Mouse (Mus musculus) neural tube, embryonic 12.5 days (tissue): ENCODE measurements around the gene Crabp2. TPM values are rescaled to one million over a fixed set of nuclear protein-coding genes. Genes with fewer than 3 reads are reported as not detected.
A peak's percentile ranks its signal among the peaks of the same experiment; 100 is the strongest.

Source experiments
- ATAC-seq: fragments of 200-750 bp; cut with Nextera tagmentation; 2 replicates; pipeline ENCODE4 v1.8.0; 2017; ENCODE audit warnings: low read depth, mild to moderate bottlenecking, moderate TSS enrichment, moderate library complexity; ENCODE audit not compliant: low FRiP score
- H3K27ac ChIP-seq: fragments of 300-500 bp; sonication (generic); 2 replicates; pipeline ENCODE4 v1.5.1; 2016
- H3K27me3 ChIP-seq: fragments of 300-500 bp; sonication (generic); replicated peaks from 2 replicates; pipeline ENCODE4 v1.6.1; 2016; ENCODE audit warnings: mild to moderate bottlenecking
- H3K36me3 ChIP-seq: fragments of 300-500 bp; sonication (generic); 2 replicates; pipeline ENCODE4 v1.6.1; 2016; ENCODE audit warnings: mild to moderate bottlenecking
- H3K4me1 ChIP-seq: fragments of 300-500 bp; sonication (generic); 2 replicates; pipeline ENCODE4 v1.6.1; 2016
- H3K4me2 ChIP-seq: fragments of 300-500 bp; sonication (generic); replicated peaks from 2 replicates; pipeline ENCODE4 v1.6.1; 2016; ENCODE audit warnings: mild to moderate bottlenecking
- H3K4me3 ChIP-seq: fragments of 300-500 bp; sonication (generic); 2 replicates; pipeline ENCODE4 v1.5.1; 2016
- H3K9ac ChIP-seq: fragments of 300-500 bp; sonication (generic); 2 replicates; pipeline ENCODE4 v1.6.1; 2016; ENCODE audit warnings: mild to moderate bottlenecking
- H3K9me3 ChIP-seq: fragments of 300-500 bp; sonication (generic); 2 replicates; pipeline ENCODE4 v1.6.1; 2016; ENCODE audit warnings: mild to moderate bottlenecking
- WGBS: fragments of 180-500 bp; shearing (Covaris S2); methylation state at CpG from one replicate; pipeline ENCODE4 v1.1.7; 2016; 5-methylcytosine and 5-hydroxymethylcytosine counted together
- polyA plus RNA-seq: library from polyadenylated mRNA; unstranded; fragments of >200 nt; fragmentation: Nextera tagmentation; extraction: Ambion mirVana; gene quantifications from 2 replicates; pipeline ENCODE4 v1.2.1, GENCODE M21; 2016

Gene Crabp2
- polyA plus RNA-seq, 1 experiment from 2014 or later, result 372 TPM

- no peaks in the 10 kb centered on the region for H3K9me3 ChIP-seq
- H3K36me3 ChIP-seq, result peaks cover 6% of the 10 kb centered on the region
- peaks cover 72% of the 10 kb centered on the region for H3K4me1 ChIP-seq
- peak overlapping the region; percentile 44 for H3K4me3 ChIP-seq
- H3K27ac ChIP-seq, result peak overlapping the region; percentile 18; the same call in 1 of the 2 replicates
- H3K9ac ChIP-seq, result peak overlapping the region; percentile 62
- 0 out of 2 replicates have a peak, but pooled peaks have one; percentile 4 for ATAC-seq
- H3K27me3 ChIP-seq, result no peaks in the 10 kb centered on the region
- 2% methylated on average over 26 of the region's 26 CpGs for WGBS
- peak overlapping the region; percentile 71 for H3K4me2 ChIP-seq
These were observed 1.2 kb upstream of the Crabp2 start for GRCm38 (mm10) chr3:87947056-87947810.

GRCm38 (mm10) chr3:87947811-87948199, 661 bp upstream of the Crabp2 start:
- Histone ChIP-seq H3K27me3 (no peaks in the 10 kb centered on the region), H3K4me3 (peak overlapping the region; percentile 44), H3K9ac (peak overlapping the region; percentile 62), H3K27ac (0 out of 2 replicates have a peak overlapping the region, but pooled peaks have one; percentile 18), H3K4me1 (peaks cover 78% of the 10 kb centered on the region), H3K36me3 (0 out of 2 replicates have a peak, but pooled peaks cover 4% of the 10 kb centered on the region), H3K9me3 (no peaks in the 10 kb centered on the region), H3K4me2 (peak overlapping the region; percentile 71)
- under 1% methylated on average over 17 of the region's 17 CpGs for WGBS
- peak; percentile 4; the same call in 1 of the 2 replicates for ATAC-seq

GRCm38 (mm10) chr3:87949266-87949954, 944 bp downstream of the Crabp2 start:
- ATAC-seq, result no peak
- 3% methylated on average over 16 of the region's 16 CpGs for WGBS
- no peaks in the 10 kb centered on the region for H3K9me3 ChIP-seq
- peaks cover 80% of the 10 kb centered on the region for H3K4me1 ChIP-seq
- H3K27ac ChIP-seq, result peak overlapping the region; percentile 63
- H3K27me3 ChIP-seq, result no peaks in the 10 kb centered on the region
- H3K4me3 ChIP-seq, result peak overlapping the region; percentile 44
- peaks cover 5% of the 10 kb centered on the region; the same call in 1 of the 2 replicates for H3K36me3 ChIP-seq
- peak overlapping the region; percentile 71 for H3K4me2 ChIP-seq
- H3K9ac ChIP-seq, result peak overlapping the region; percentile 62

- WGBS, result 2% methylated on average over 13 of the region's 13 CpGs
- H3K4me2 ChIP-seq, result peak overlapping the region; percentile 71
- peaks cover 5% of the 10 kb centered on the region; the same call in 1 of the 2 replicates for H3K36me3 ChIP-seq
- no peak for ATAC-seq
- H3K9ac ChIP-seq, result peak overlapping the region; percentile 62
- no peaks in the 10 kb centered on the region for H3K9me3 ChIP-seq
- H3K4me1 ChIP-seq, result peaks cover 74% of the 10 kb centered on the region
- peak overlapping the region; percentile 44 for H3K4me3 ChIP-seq
- H3K27ac ChIP-seq, result peak overlapping the region; percentile 63
- no peaks in the 10 kb centered on the region for H3K27me3 ChIP-seq
These were observed 1.6 kb downstream of the Crabp2 start for GRCm38 (mm10) chr3:87949955-87950515.

- Histone ChIP-seq H3K36me3 (peaks cover 5% of the 10 kb centered on the region; the same call in 1 of the 2 replicates), H3K4me1 (peaks cover 55% of the 10 kb centered on the region), H3K27ac (0 out of 2 replicates have a peak overlapping the region, but pooled peaks have one; percentile 33), H3K4me3 (peak overlapping the region; percentile 8; the same call in 1 of the 2 replicates), H3K9me3 (no peaks in the 10 kb centered on the region), H3K4me2 (peak overlapping the region; percentile 71), H3K9ac (peak overlapping the region; percentile 47), H3K27me3 (no peaks in the 10 kb centered on the region)
- no peak for ATAC-seq
- 17% methylated on average over 12 of the region's 12 CpGs for WGBS
These were observed 3.5 kb downstream of the Crabp2 start for GRCm38 (mm10) chr3:87951946-87952345.

- H3K4me1 ChIP-seq, result peaks cover 50% of the 10 kb centered on the region
- ATAC-seq, result 0 out of 2 replicates have a peak, but pooled peaks have one; percentile 21
- H3K4me2 ChIP-seq, result peak overlapping the region; percentile 71
- 0 out of 2 replicates have a peak overlapping the region, but pooled peaks have one; percentile 33 for H3K27ac ChIP-seq
- H3K9me3 ChIP-seq, result no peaks in the 10 kb centered on the region
- whole genome bisulfite sequencing, result 3% methylated on average over 5 of the region's 5 CpGs
- H3K9ac ChIP-seq, result peak overlapping the region; percentile 47
- no peaks in the 10 kb centered on the region for H3K27me3 ChIP-seq
- peaks cover 5% of the 10 kb centered on the region; the same call in 1 of the 2 replicates for H3K36me3 ChIP-seq
- 0 out of 2 replicates have a peak overlapping the region, but pooled peaks have one; percentile 8 for H3K4me3 ChIP-seq
These were observed 4.0 kb downstream of the Crabp2 start for GRCm38 (mm10) chr3:87952440-87952839.

- no peaks in the 10 kb centered on the region for H3K9me3 ChIP-seq
- H3K4me3 ChIP-seq, result no peak overlapping the region
- H3K4me2 ChIP-seq, result no peak overlapping the region
- H3K9ac ChIP-seq, result no peak overlapping the region
- peaks cover 32% of the 10 kb centered on the region for H3K4me1 ChIP-seq
- peaks cover 5% of the 10 kb centered on the region; the same call in 1 of the 2 replicates for H3K36me3 ChIP-seq
- no peak overlapping the region for H3K27ac ChIP-seq
- no peak for ATAC-seq
- WGBS, result 8% methylated on average over 1 of the region's 1 CpGs
- H3K27me3 ChIP-seq, result no peaks in the 10 kb centered on the region
These were observed 9.6 kb downstream of the Crabp2 start for GRCm38 (mm10) chr3:87958056-87958455.

GRCm38 (mm10) chr3:87958476-87958875, 10.0 kb downstream of the Crabp2 start:
- peaks cover 5% of the 10 kb centered on the region; the same call in 1 of the 2 replicates for H3K36me3 ChIP-seq
- no peak overlapping the region for H3K9ac ChIP-seq
- H3K9me3 ChIP-seq, result no peaks in the 10 kb centered on the region
- no peak overlapping the region for H3K27ac ChIP-seq
- H3K27me3 ChIP-seq, result no peaks in the 10 kb centered on the region
- H3K4me1 ChIP-seq, result peaks cover 29% of the 10 kb centered on the region
- ATAC-seq, result no peak
- H3K4me2 ChIP-seq, result no peak overlapping the region
- H3K4me3 ChIP-seq, result no peak overlapping the region
- WGBS, result 12% methylated on average over 4 of the region's 4 CpGs

- Histone ChIP-seq H3K36me3 (peaks cover 3% of the 10 kb centered on the region; the same call in 1 of the 2 replicates), H3K4me2 (no peak overlapping the region), H3K9ac (no peak overlapping the region), H3K27ac (0 out of 2 replicates have a peak overlapping the region, but pooled peaks have one; percentile 12), H3K4me3 (no peak overlapping the region), H3K27me3 (no peaks in the 10 kb centered on the region), H3K4me1 (peaks cover 29% of the 10 kb centered on the region), H3K9me3 (no peaks in the 10 kb centered on the region)
- no peak for ATAC-seq
- 11% methylated on average over 1 of the region's 1 CpGs for WGBS
These were observed 10.5 kb downstream of the Crabp2 start for GRCm38 (mm10) chr3:87958967-87959366.

GRCm38 (mm10) chr3:87959371-87959770, 10.9 kb downstream of the Crabp2 start:
- Histone ChIP-seq H3K27me3 (no peaks in the 10 kb centered on the region), H3K27ac (peak overlapping the region; percentile 92; the same call in 1 of the 2 replicates), H3K4me3 (no peak overlapping the region), H3K9me3 (no peaks in the 10 kb centered on the region), H3K4me1 (peaks cover 29% of the 10 kb centered on the region), H3K36me3 (no peaks in the 10 kb centered on the region), H3K4me2 (no peak overlapping the region), H3K9ac (no peak overlapping the region)
- ATAC-seq, result no peak
- WGBS, result 34% methylated on average over 7 of the region's 7 CpGs

- Histone ChIP-seq H3K27me3 (no peaks in the 10 kb centered on the region), H3K4me3 (peak overlapping the region; percentile 41), H3K9ac (peak overlapping the region; percentile 70), H3K4me2 (peak overlapping the region; percentile 72), H3K27ac (peak overlapping the region; percentile 92), H3K9me3 (no peaks in the 10 kb centered on the region), H3K36me3 (no peaks in the 10 kb centered on the region), H3K4me1 (peaks cover 29% of the 10 kb centered on the region)
- 5% methylated on average over 10 of the region's 10 CpGs for WGBS
- 0 out of 2 replicates have a peak, but pooled peaks have one; percentile 10 for ATAC-seq
These were observed 11.7 kb downstream of the Crabp2 start for GRCm38 (mm10) chr3:87960191-87960585.
